Mouse (Mus musculus) heart, adult 2 months (tissue): ENCODE data around the gene Zdhhc6.

Experiments
- CTCF ChIP-seq: fragments of 200-600 bp; IDR thresholded peaks from 2 replicates; pipeline ENCODE4 v1.8.1; 2022; ENCODE audit warnings: antibody characterized with exemption, mild to moderate bottlenecking, moderate library complexity
- POLR2A ChIP-seq: fragments of 200-500 bp; IDR thresholded peaks from 2 replicates; pipeline ENCODE4 v1.6.1; 2011; ENCODE audit warnings: mild to moderate bottlenecking, low read depth, low read length, control low read depth; ENCODE audit not compliant: insufficient read depth

DNA sequence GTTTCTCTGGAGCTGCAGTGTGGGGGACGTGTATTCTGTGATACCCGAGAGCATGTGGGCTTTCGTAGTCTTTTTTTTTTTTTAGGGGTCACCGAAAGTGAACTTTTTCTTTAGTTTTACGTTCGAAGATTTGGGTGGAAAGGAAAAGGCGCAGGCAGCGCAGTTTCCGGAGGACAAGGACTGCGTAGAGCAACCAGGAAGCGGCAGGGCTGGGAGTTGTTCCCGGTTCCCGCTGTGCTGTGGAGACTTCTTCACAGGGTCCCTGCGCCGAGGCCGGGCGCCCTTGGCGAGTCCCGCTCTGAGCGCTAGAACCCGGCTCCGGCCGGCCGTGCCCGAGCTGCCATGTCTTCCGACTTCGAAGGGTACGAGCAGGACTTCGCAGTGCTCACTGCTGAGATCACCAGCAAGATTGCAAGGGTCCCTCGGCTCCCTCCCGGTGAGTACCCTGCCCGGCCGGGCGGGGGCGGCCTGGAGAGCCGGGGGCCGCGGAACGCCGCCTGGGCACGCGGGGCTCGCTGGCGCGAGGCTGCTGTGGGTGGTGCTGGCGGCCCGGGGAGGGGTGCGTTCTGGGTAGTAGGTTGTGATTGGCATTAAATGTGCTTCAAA, 380 bp upstream of the Zdhhc6 start, which contains the start of gene Vti1a:
- TF ChIP-seq CTCF (peak; percentile 76), POLR2A (peak; percentile 50)
